Mouse (Mus musculus): ENCODE measurements around the gene Hfm1. TPM values are rescaled to one million over a fixed set of nuclear protein-coding genes. Genes with fewer than 3 reads are reported as not detected.

Hfm1 gene
- polyA plus RNA-seq, 1 experiment from 2014 or later: 0.59 TPM

DNA sequence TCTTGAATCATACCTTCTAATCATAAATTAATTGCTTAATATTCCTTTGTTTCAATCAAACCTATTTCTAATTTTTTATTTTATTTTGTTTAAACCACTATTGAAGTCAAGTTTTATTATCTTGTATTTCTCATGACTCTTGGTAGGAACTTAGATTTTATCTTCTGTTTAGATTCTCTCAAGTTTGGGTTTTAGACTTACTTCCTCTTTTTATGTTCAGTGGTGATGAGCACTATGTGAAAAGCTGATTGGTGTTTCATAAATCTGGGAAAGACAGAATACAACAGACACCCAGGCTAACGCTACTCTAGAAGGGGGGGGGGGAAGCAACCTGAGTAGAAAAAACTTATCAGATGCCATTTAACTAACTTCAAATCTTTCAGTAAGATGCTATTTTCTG lies 49.7 kb downstream of the Hfm1 start:
- whole genome bisulfite sequencing: 56% methylated on average over 1 of the region's 1 CpGs
- H3K9me3 ChIP-seq (ENCODE audit: control insufficient read depth, low read length): no peaks in the 10 kb centered on the region
- H3K4me2 ChIP-seq (ENCODE audit: low read depth, low read length): no peak overlapping the region
- H3K9ac ChIP-seq (ENCODE audit: low read length): no peak overlapping the region
- no peak overlapping the region for H3K4me3 ChIP-seq (ENCODE audit: low read length)
- ATAC-seq (ENCODE audit: low read depth): no peak
- no peaks in the 10 kb centered on the region for H3K27me3 ChIP-seq (ENCODE audit: control insufficient read depth, insufficient read depth, low read depth, low read length)
- H3K4me1 ChIP-seq (replicated peaks; ENCODE audit: control insufficient read depth, insufficient read depth, low read length): no peaks in the 10 kb centered on the region
- H3K27ac ChIP-seq (ENCODE audit: low read length): no peak overlapping the region
- H3K36me3 ChIP-seq (ENCODE audit: control insufficient read depth, insufficient read depth, low read length): no peaks in the 10 kb centered on the region

DNA sequence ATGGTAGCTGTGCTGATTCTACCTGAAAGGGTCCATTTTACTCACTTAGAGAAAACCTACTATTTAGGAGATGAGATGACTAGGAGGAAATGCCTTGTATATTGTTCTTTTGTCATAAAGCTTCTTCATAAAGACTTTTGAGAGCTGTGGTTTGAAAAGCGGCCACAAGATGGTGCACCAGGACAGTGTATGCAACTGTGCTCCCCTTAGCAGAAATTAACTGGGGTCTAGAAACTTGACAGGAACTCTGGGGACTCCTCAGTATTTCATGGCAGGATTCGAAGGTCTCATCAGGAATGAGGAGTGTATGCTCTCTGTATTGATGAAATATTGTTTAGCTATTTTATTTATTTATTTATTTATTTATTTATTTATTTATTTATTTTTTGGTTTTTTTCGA lies 65.7 kb downstream of the Hfm1 start:
- no peaks in the 10 kb centered on the region for H3K9me3 ChIP-seq (ENCODE audit: control insufficient read depth, low read length)
- no peak overlapping the region for H3K27ac ChIP-seq (ENCODE audit: low read length)
- ATAC-seq (ENCODE audit: low read depth): peak; percentile 45; the same call in 1 of the 2 replicates
- H3K4me3 ChIP-seq (ENCODE audit: low read length): no peak overlapping the region
- H3K27me3 ChIP-seq (ENCODE audit: control insufficient read depth, insufficient read depth, low read depth, low read length): no peaks in the 10 kb centered on the region
- whole genome bisulfite sequencing: 35% methylated on average over 3 of the region's 3 CpGs
- H3K36me3 ChIP-seq (ENCODE audit: control insufficient read depth, insufficient read depth, low read length): no peaks in the 10 kb centered on the region
- H3K9ac ChIP-seq (ENCODE audit: low read length): no peak overlapping the region
- no peaks in the 10 kb centered on the region for H3K4me1 ChIP-seq (replicated peaks; ENCODE audit: control insufficient read depth, insufficient read depth, low read length)
- no peak overlapping the region for H3K4me2 ChIP-seq (ENCODE audit: low read depth, low read length)

DNA sequence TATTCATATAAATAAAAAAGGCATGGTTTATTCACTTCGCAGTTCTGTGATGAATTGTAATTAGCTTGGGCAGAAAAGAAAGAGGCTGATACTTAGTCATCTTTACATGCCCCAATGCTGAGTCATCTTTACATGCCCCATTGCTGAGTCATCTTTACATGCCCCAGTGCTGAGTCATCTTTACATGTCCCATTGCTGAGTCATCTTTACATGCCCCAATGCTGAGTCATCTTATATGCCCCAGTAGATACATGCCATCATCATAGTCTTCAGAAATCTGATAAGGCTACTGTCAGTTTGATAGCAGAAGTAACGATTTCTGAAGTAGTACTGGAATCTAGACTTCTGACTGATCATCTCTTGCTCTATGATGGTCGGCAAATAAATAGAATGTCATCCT lies 72.8 kb downstream of the Hfm1 start:
- Histone ChIP-seq H3K27ac (ENCODE audit: low read length) (no peak overlapping the region), H3K9me3 (ENCODE audit: control insufficient read depth, low read length) (no peaks in the 10 kb centered on the region), H3K4me1 (replicated peaks; ENCODE audit: control insufficient read depth, insufficient read depth, low read length) (no peaks in the 10 kb centered on the region), H3K4me2 (ENCODE audit: low read depth, low read length) (no peak overlapping the region), H3K27me3 (ENCODE audit: control insufficient read depth, insufficient read depth, low read depth, low read length) (no peaks in the 10 kb centered on the region), H3K36me3 (ENCODE audit: control insufficient read depth, insufficient read depth, low read length) (no peaks in the 10 kb centered on the region), H3K9ac (ENCODE audit: low read length) (no peak overlapping the region), H3K4me3 (ENCODE audit: low read length) (no peak overlapping the region)
- WGBS: 79% methylated on average over 3 of the region's 3 CpGs
- no peak for ATAC-seq (ENCODE audit: low read depth)

GRCm38 (mm10) chr5:106847045-106847444 lies 79.1 kb downstream of the Hfm1 start:
- Histone ChIP-seq H3K36me3 (ENCODE audit: control insufficient read depth, insufficient read depth, low read length) (no peaks in the 10 kb centered on the region), H3K9ac (ENCODE audit: low read length) (no peak overlapping the region), H3K27ac (ENCODE audit: low read length) (no peak overlapping the region), H3K27me3 (ENCODE audit: control insufficient read depth, insufficient read depth, low read depth, low read length) (no peaks in the 10 kb centered on the region), H3K9me3 (ENCODE audit: control insufficient read depth, low read length) (0 out of 2 replicates have a peak, but pooled peaks cover 2% of the 10 kb centered on the region), H3K4me3 (ENCODE audit: low read length) (no peak overlapping the region), H3K4me2 (ENCODE audit: low read depth, low read length) (no peak overlapping the region), H3K4me1 (replicated peaks; ENCODE audit: control insufficient read depth, insufficient read depth, low read length) (no peaks in the 10 kb centered on the region)
- ATAC-seq (ENCODE audit: low read depth): no peak

GRCm38 (mm10) chr5:106843906-106844305 lies 82.2 kb downstream of the Hfm1 start:
- no peaks in the 10 kb centered on the region for H3K27me3 ChIP-seq (ENCODE audit: control insufficient read depth, insufficient read depth, low read depth, low read length)

GRCm38 (mm10) chr5:106833025-106833424 lies 93.1 kb downstream of the Hfm1 start:
- H3K4me2 ChIP-seq (ENCODE audit: low read depth, low read length): no peak overlapping the region
- no peak overlapping the region for H3K9ac ChIP-seq (ENCODE audit: low read length)
- no peak for ATAC-seq (ENCODE audit: low read depth)
- 22% methylated on average over 7 of the region's 7 CpGs for WGBS
- H3K27me3 ChIP-seq (ENCODE audit: control insufficient read depth, insufficient read depth, low read depth, low read length): no peaks in the 10 kb centered on the region
- no peaks in the 10 kb centered on the region for H3K36me3 ChIP-seq (ENCODE audit: control insufficient read depth, insufficient read depth, low read length)
- no peaks in the 10 kb centered on the region for H3K4me1 ChIP-seq (replicated peaks; ENCODE audit: control insufficient read depth, insufficient read depth, low read length)
- H3K9me3 ChIP-seq (ENCODE audit: control insufficient read depth, low read length): no peaks in the 10 kb centered on the region
- H3K4me3 ChIP-seq (ENCODE audit: low read length): no peak overlapping the region
- H3K27ac ChIP-seq (ENCODE audit: low read length): no peak overlapping the region

More at GRCm38 (mm10) chr5:106843906-106844305, 82.2 kb downstream of the Hfm1 start:
- Histone ChIP-seq H3K4me1 (replicated peaks; ENCODE audit: control insufficient read depth, insufficient read depth, low read length) (no peaks in the 10 kb centered on the region), H3K9ac (ENCODE audit: low read length) (no peak overlapping the region), H3K9me3 (ENCODE audit: control insufficient read depth, low read length) (0 out of 2 replicates have a peak, but pooled peaks cover 2% of the 10 kb centered on the region), H3K4me2 (ENCODE audit: low read depth, low read length) (no peak overlapping the region), H3K4me3 (ENCODE audit: low read length) (no peak overlapping the region), H3K36me3 (ENCODE audit: control insufficient read depth, insufficient read depth, low read length) (no peaks in the 10 kb centered on the region), H3K27ac (ENCODE audit: low read length) (no peak overlapping the region)
- ATAC-seq (ENCODE audit: low read depth): no peak
- WGBS: 44% methylated on average over 2 of the region's 2 CpGs

DNA sequence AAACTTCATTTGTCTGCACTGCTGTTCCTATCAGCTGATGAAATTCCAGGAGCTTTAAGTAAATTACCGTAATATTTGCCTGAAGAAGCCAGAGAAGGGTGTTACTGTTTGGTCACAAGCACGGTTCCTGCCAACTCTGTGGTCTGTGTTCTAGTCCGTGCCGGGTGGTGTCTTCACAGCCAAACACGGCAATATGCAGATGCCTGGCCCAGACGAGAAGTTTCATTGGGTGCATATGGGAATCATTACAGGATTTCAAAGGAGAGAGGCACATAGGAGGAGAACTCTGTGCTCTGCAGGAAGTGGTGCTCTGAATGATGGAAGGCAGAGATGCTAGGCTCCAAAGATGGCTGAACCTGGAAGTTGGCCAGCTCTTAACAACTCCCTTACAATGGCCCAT lies 94.7 kb downstream of the Hfm1 start:
- 82% methylated on average over 6 of the region's 6 CpGs for WGBS
- H3K4me2 ChIP-seq (ENCODE audit: low read depth, low read length): no peak overlapping the region
- no peaks in the 10 kb centered on the region for H3K4me1 ChIP-seq (replicated peaks; ENCODE audit: control insufficient read depth, insufficient read depth, low read length)
- ATAC-seq (ENCODE audit: low read depth): no peak
- H3K4me3 ChIP-seq (ENCODE audit: low read length): no peak overlapping the region
- H3K27ac ChIP-seq (ENCODE audit: low read length): no peak overlapping the region
- H3K36me3 ChIP-seq (ENCODE audit: control insufficient read depth, insufficient read depth, low read length): no peaks in the 10 kb centered on the region
- H3K27me3 ChIP-seq (ENCODE audit: control insufficient read depth, insufficient read depth, low read depth, low read length): no peaks in the 10 kb centered on the region
- no peak overlapping the region for H3K9ac ChIP-seq (ENCODE audit: low read length)
- no peaks in the 10 kb centered on the region for H3K9me3 ChIP-seq (ENCODE audit: control insufficient read depth, low read length)

DNA sequence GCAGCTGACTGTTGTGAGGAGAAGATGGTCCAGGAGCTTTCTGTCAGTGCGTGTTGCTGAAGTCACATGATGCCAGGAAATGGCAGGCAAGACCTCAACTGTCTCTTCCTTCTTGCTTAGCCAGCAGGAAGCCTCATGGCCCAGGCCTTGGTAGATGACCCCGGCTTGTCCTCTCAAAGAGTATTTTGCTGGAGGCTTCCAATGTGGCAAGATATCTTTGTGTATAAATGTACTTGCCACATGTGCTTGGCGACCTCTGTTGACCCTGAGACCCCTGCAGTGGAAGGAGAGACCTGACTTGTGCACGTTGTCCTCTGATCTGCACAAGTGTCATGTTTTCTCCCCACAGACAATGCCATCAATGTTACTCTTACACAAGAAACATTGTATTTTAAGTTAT lies 95.3 kb downstream of the Hfm1 start:
- WGBS: 63% methylated on average over 4 of the region's 4 CpGs
- no peaks in the 10 kb centered on the region for H3K27me3 ChIP-seq (ENCODE audit: control insufficient read depth, insufficient read depth, low read depth, low read length)
- no peaks in the 10 kb centered on the region for H3K4me1 ChIP-seq (replicated peaks; ENCODE audit: control insufficient read depth, insufficient read depth, low read length)
- H3K4me2 ChIP-seq (ENCODE audit: low read depth, low read length): no peak overlapping the region
- no peak overlapping the region for H3K4me3 ChIP-seq (ENCODE audit: low read length)
- H3K9me3 ChIP-seq (ENCODE audit: control insufficient read depth, low read length): no peaks in the 10 kb centered on the region
- ATAC-seq (ENCODE audit: low read depth): no peak
- no peaks in the 10 kb centered on the region for H3K36me3 ChIP-seq (ENCODE audit: control insufficient read depth, insufficient read depth, low read length)
- no peak overlapping the region for H3K27ac ChIP-seq (ENCODE audit: low read length)
- no peak overlapping the region for H3K9ac ChIP-seq (ENCODE audit: low read length)

GRCm38 (mm10) chr5:106826740-106827139 lies 99.4 kb downstream of the Hfm1 start:
- Histone ChIP-seq H3K4me1 (replicated peaks; ENCODE audit: control insufficient read depth, insufficient read depth, low read length) (no peaks in the 10 kb centered on the region), H3K9ac (ENCODE audit: low read length) (no peak overlapping the region), H3K27ac (ENCODE audit: low read length) (no peak overlapping the region), H3K27me3 (ENCODE audit: control insufficient read depth, insufficient read depth, low read depth, low read length) (no peaks in the 10 kb centered on the region), H3K4me2 (ENCODE audit: low read depth, low read length) (no peak overlapping the region), H3K36me3 (ENCODE audit: control insufficient read depth, insufficient read depth, low read length) (no peaks in the 10 kb centered on the region), H3K9me3 (ENCODE audit: control insufficient read depth, low read length) (no peaks in the 10 kb centered on the region), H3K4me3 (ENCODE audit: low read length) (no peak overlapping the region)
- ATAC-seq (ENCODE audit: low read depth): no peak

- no peak overlapping the region for H3K4me3 ChIP-seq (ENCODE audit: low read length)
- H3K36me3 ChIP-seq (ENCODE audit: control insufficient read depth, insufficient read depth, low read length): no peaks in the 10 kb centered on the region
- H3K27ac ChIP-seq (ENCODE audit: low read length): no peak overlapping the region
- H3K9ac ChIP-seq (ENCODE audit: low read length): no peak overlapping the region
- no peak for ATAC-seq (ENCODE audit: low read depth)
- peak overlapping the region; percentile 59; the same call in 1 of the 2 replicates for H3K4me2 ChIP-seq (ENCODE audit: low read depth, low read length)
- no peaks in the 10 kb centered on the region for H3K27me3 ChIP-seq (ENCODE audit: control insufficient read depth, insufficient read depth, low read depth, low read length)
- H3K4me1 ChIP-seq (replicated peaks; ENCODE audit: control insufficient read depth, insufficient read depth, low read length): no peaks in the 10 kb centered on the region
- no peaks in the 10 kb centered on the region for H3K9me3 ChIP-seq (ENCODE audit: control insufficient read depth, low read length)
- 58% methylated on average over 8 of the region's 8 CpGs for whole genome bisulfite sequencing
These were observed 100.1 kb downstream of the Hfm1 start for GRCm38 (mm10) chr5:106826044-106826443.
